Mouse (Mus musculus) heart, adult 18-20 months (tissue): Measurements from ENCODE around the gene Cyp2u1. TPM values are rescaled to one million over a fixed set of nuclear protein-coding genes. Genes with fewer than 3 reads are reported as not detected.
"Not testable (repeated sequence)": the region's sequence is repeated elsewhere in the genome, so short reads cannot be mapped to it uniquely, and the experiment has no call there.

Experiments
- DNase-seq, 2 experiments: peaks; one replicate each; pipeline ENCODE4 v3.0.0; 2021 to 2022; ENCODE audit warnings: mixed read lengths in 1 of 2
- long read RNA-seq, 2 experiments: library from polyadenylated mRNA; stranded (forward); transcript quantifications; one replicate each; pipeline ENCODE4 v2.0.0; 2021
- total RNA-seq, 2 experiments: library from RNA; stranded (reverse); gene quantifications; 2 replicates each; pipeline ENCODE4 v1.2.3; 2021

Cyp2u1 gene
- total RNA-seq: 10 to 100 TPM; 31.5 to 32.9 TPM
- long read RNA-seq, experiment 1, transcript Cyp2u1-203 (4 exons, 1,716 nt): major isoform, 5 of 8 reads
- long read RNA-seq, experiment 1, partial matches to known transcripts: 1 of 8 reads
- long read RNA-seq, experiment 1, other reads (novel, unspliced or antisense): 2 of 8 reads
- long read RNA-seq, experiment 2, full-length matches to known transcripts: 1 of 4 reads
- long read RNA-seq, experiment 2, partial matches to known transcripts: 2 of 4 reads
- long read RNA-seq, experiment 2, other reads (novel, unspliced or antisense): 1 of 4 reads

- peak; percentile 93 to 96 for DNase-seq
Measured at GRCm38 (mm10) chr3:131302452-131303319, at the start of gene Cyp2u1. Gene Cyp2u1, minus strand, starts transcription at chr3:131303227.

- no peak for DNase-seq
Measured at GRCm38 (mm10) chr3:131350539-131350938, 47.5 kb upstream of the Cyp2u1 start.

GRCm38 (mm10) chr3:131349013-131349412 lies 46.0 kb upstream of the Cyp2u1 start:
- DNase-seq: no peak

- DNase-seq: no peak
Measured at GRCm38 (mm10) chr3:131348579-131348950, 45.5 kb upstream of the Cyp2u1 start.

- DNase-seq: no peak
Measured at GRCm38 (mm10) chr3:131347831-131348578, 45.0 kb upstream of the Cyp2u1 start.

GRCm38 (mm10) chr3:131345903-131346302 lies 42.9 kb upstream of the Cyp2u1 start:
- DNase-seq: no peak

GRCm38 (mm10) chr3:131343311-131343710 lies 40.3 kb upstream of the Cyp2u1 start:
- DNase-seq: no peak

- no peak for DNase-seq
Measured at GRCm38 (mm10) chr3:131340885-131341284, 37.9 kb upstream of the Cyp2u1 start.

GRCm38 (mm10) chr3:131339280-131339679 lies 36.3 kb upstream of the Cyp2u1 start:
- no peak for DNase-seq

- not testable (repeated sequence) for DNase-seq
Measured at GRCm38 (mm10) chr3:131337749-131338148, 34.7 kb upstream of the Cyp2u1 start.

GRCm38 (mm10) chr3:131336629-131337028 lies 33.6 kb upstream of the Cyp2u1 start:
- DNase-seq: no peak

- DNase-seq: no peak
Measured at GRCm38 (mm10) chr3:131335117-131335547, 32.1 kb upstream of the Cyp2u1 start.

- DNase-seq: no peak
Measured at GRCm38 (mm10) chr3:131327189-131327588, 24.2 kb upstream of the Cyp2u1 start.

GRCm38 (mm10) chr3:131326637-131327036 lies 23.6 kb upstream of the Cyp2u1 start:
- no peak for DNase-seq

GRCm38 (mm10) chr3:131322081-131322815 lies 19.2 kb upstream of the Cyp2u1 start:
- DNase-seq: no peak

- DNase-seq: peak; percentile 80 to 92
Measured at GRCm38 (mm10) chr3:131320184-131320583, 17.2 kb upstream of the Cyp2u1 start.

GRCm38 (mm10) chr3:131318211-131318610 lies 15.2 kb upstream of the Cyp2u1 start:
- no peak for DNase-seq

- no peak for DNase-seq
Measured at GRCm38 (mm10) chr3:131317126-131317525, 14.1 kb upstream of the Cyp2u1 start.

- no peak for DNase-seq
Measured at GRCm38 (mm10) chr3:131315957-131316510, 13.0 kb upstream of the Cyp2u1 start.

GRCm38 (mm10) chr3:131312340-131312739 lies 9.3 kb upstream of the Cyp2u1 start:
- DNase-seq: no peak

- DNase-seq: no peak
Measured at GRCm38 (mm10) chr3:131310572-131310971, 7.5 kb upstream of the Cyp2u1 start.

- DNase-seq: no peak
Measured at GRCm38 (mm10) chr3:131307811-131308210, 4.8 kb upstream of the Cyp2u1 start.
